Mouse (Mus musculus): ENCODE results near the gene Macrod1. TPM values are rescaled to one million over a fixed set of nuclear protein-coding genes. Genes with fewer than 3 reads are reported as not detected.

Macrod1 gene
- polyA plus RNA-seq, 1 experiment, result 18.3 TPM

GRCm38 (mm10) chr19:7113574-7113973 lies 57.0 kb downstream of the Macrod1 start:
- no peak for TF ChIP-seq GATA1 (IDR thresholded peaks at IDR 0.05; ENCODE audit: low read length)

GRCm38 (mm10) chr19:7116038-7116731 lies 59.6 kb downstream of the Macrod1 start:
- TF ChIP-seq GATA1 (IDR thresholded peaks at IDR 0.05; ENCODE audit: low read length), result no peak

- TF ChIP-seq GATA1 (IDR thresholded peaks at IDR 0.05; ENCODE audit: low read length), result no peak
These were observed 60.5 kb downstream of the Macrod1 start for GRCm38 (mm10) chr19:7117141-7117540.

- TF ChIP-seq GATA1 (IDR thresholded peaks at IDR 0.05; ENCODE audit: low read length), result no peak
These were observed 61.2 kb downstream of the Macrod1 start for GRCm38 (mm10) chr19:7117653-7118307.

GRCm38 (mm10) chr19:7121252-7121651 lies 64.6 kb downstream of the Macrod1 start:
- TF ChIP-seq GATA1 (IDR thresholded peaks at IDR 0.05; ENCODE audit: low read length), result no peak

- TF ChIP-seq GATA1 (IDR thresholded peaks at IDR 0.05; ENCODE audit: low read length), result no peak
These were observed 65.7 kb downstream of the Macrod1 start for GRCm38 (mm10) chr19:7122277-7122676.

- TF ChIP-seq GATA1 (IDR thresholded peaks at IDR 0.05; ENCODE audit: low read length), result no peak
These were observed 66.2 kb downstream of the Macrod1 start for GRCm38 (mm10) chr19:7122698-7123306.

GRCm38 (mm10) chr19:7125526-7126156 lies 69.0 kb downstream of the Macrod1 start:
- TF ChIP-seq GATA1 (IDR thresholded peaks at IDR 0.05; ENCODE audit: low read length), result no peak

GRCm38 (mm10) chr19:7126209-7126608 lies 69.6 kb downstream of the Macrod1 start:
- no peak for TF ChIP-seq GATA1 (IDR thresholded peaks at IDR 0.05; ENCODE audit: low read length)

GRCm38 (mm10) chr19:7126933-7127332 lies 70.3 kb downstream of the Macrod1 start:
- no peak for TF ChIP-seq GATA1 (IDR thresholded peaks at IDR 0.05; ENCODE audit: low read length)

GRCm38 (mm10) chr19:7128551-7129475 lies 72.2 kb downstream of the Macrod1 start:
- no peak for TF ChIP-seq GATA1 (IDR thresholded peaks at IDR 0.05; ENCODE audit: low read length)

GRCm38 (mm10) chr19:7130317-7130716 lies 73.7 kb downstream of the Macrod1 start:
- TF ChIP-seq GATA1 (IDR thresholded peaks at IDR 0.05; ENCODE audit: low read length), result no peak

GRCm38 (mm10) chr19:7133436-7133835 lies 76.8 kb downstream of the Macrod1 start:
- no peak for TF ChIP-seq GATA1 (IDR thresholded peaks at IDR 0.05; ENCODE audit: low read length)

GRCm38 (mm10) chr19:7134631-7135091 lies 78.1 kb downstream of the Macrod1 start:
- TF ChIP-seq GATA1 (IDR thresholded peaks at IDR 0.05; ENCODE audit: low read length), result no peak

GRCm38 (mm10) chr19:7135525-7135924 lies 78.9 kb downstream of the Macrod1 start:
- no peak for TF ChIP-seq GATA1 (IDR thresholded peaks at IDR 0.05; ENCODE audit: low read length)
